Mouse (Mus musculus) CD4-positive, CD25-positive, alpha-beta regulatory T cell, adult 9 weeks (primary cell): ENCODE measurements around the gene Gpr88. TPM values are rescaled to one million over a fixed set of nuclear protein-coding genes. Genes with fewer than 3 reads are reported as not detected.

ENCODE experiments used
- polyA plus RNA-seq: library from polyadenylated mRNA; unstranded; fragments of 100-300 nt; shearing (Covaris generic); gene quantifications from one replicate; pipeline ENCODE4 v1.2.1, GENCODE M21; 2017

The Gpr88 gene
- polyA plus RNA-seq, result not detected

GRCm38 (mm10) chr3:116253077-116253531, at the start of gene Gpr88:
Gene Gpr88 (minus strand): TSS chr3:116253503.

Other genes with a start within 250 kb of the Gpr88 start
- gene Slc30a7, start 246.1 kb downstream of the Gpr88 start, polyA plus RNA-seq, result 80.0 TPM
- gene Extl2, start 246.0 kb downstream of the Gpr88 start, polyA plus RNA-seq, result 8.2 TPM
- gene Vcam1, start 123.8 kb downstream of the Gpr88 start, polyA plus RNA-seq, result 7.3 TPM
- 13.5 TPM for gene Cdc14a, start 170.5 kb upstream of the Gpr88 start, polyA plus RNA-seq